Mouse (Mus musculus): Measurements from ENCODE around the gene Rap2c. TPM values are rescaled to one million over a fixed set of nuclear protein-coding genes. Genes with fewer than 3 reads are reported as not detected.

Gene Rap2c
- 21.5 and 25.6 TPM in 2 replicates for total RNA-seq (2017)

- ATAC-seq (replicated peaks in 1 of 2; ENCODE audit: insufficient read depth in 1 of 2, low FRiP score in 2 of 2, low TSS enrichment in 1 of 2, low read depth in 1 of 2, poor library complexity in 2 of 2, severe bottlenecking in 2 of 2), result peak; percentile 77 to 87
These were observed at the start of gene Rap2c for GRCm38 (mm10) chrX:51017851-51018785. Gene Rap2c, minus strand, starts transcription at chrX:51018018.

- no peak for ATAC-seq (replicated peaks in 1 of 2; ENCODE audit: insufficient read depth in 1 of 2, low FRiP score in 2 of 2, low TSS enrichment in 1 of 2, low read depth in 1 of 2, poor library complexity in 2 of 2, severe bottlenecking in 2 of 2)
These were observed 48.9 kb upstream of the Rap2c start for GRCm38 (mm10) chrX:51066539-51067286.

- ATAC-seq (replicated peaks in 1 of 2; ENCODE audit: insufficient read depth in 1 of 2, low FRiP score in 2 of 2, low TSS enrichment in 1 of 2, low read depth in 1 of 2, poor library complexity in 2 of 2, severe bottlenecking in 2 of 2), result peak; percentile 69 to 78; a peak in 2 of 4 replicates
These were observed 48.0 kb upstream of the Rap2c start for GRCm38 (mm10) chrX:51065773-51066172.

GRCm38 (mm10) chrX:51065158-51065664 is 47.4 kb upstream of the Rap2c start:
- ATAC-seq (replicated peaks in 1 of 2; ENCODE audit: insufficient read depth in 1 of 2, low FRiP score in 2 of 2, low TSS enrichment in 1 of 2, low read depth in 1 of 2, poor library complexity in 2 of 2, severe bottlenecking in 2 of 2), result peak in 1 of 2 experiments; percentile 42; a peak in 1 of 4 replicates

- ATAC-seq (replicated peaks in 1 of 2; ENCODE audit: insufficient read depth in 1 of 2, low FRiP score in 2 of 2, low TSS enrichment in 1 of 2, low read depth in 1 of 2, poor library complexity in 2 of 2, severe bottlenecking in 2 of 2), result no peak
These were observed 42.4 kb upstream of the Rap2c start for GRCm38 (mm10) chrX:51060220-51060619.

- no peak for ATAC-seq (replicated peaks in 1 of 2; ENCODE audit: insufficient read depth in 1 of 2, low FRiP score in 2 of 2, low TSS enrichment in 1 of 2, low read depth in 1 of 2, poor library complexity in 2 of 2, severe bottlenecking in 2 of 2)
These were observed 40.9 kb upstream of the Rap2c start for GRCm38 (mm10) chrX:51058741-51059140.

DNA sequence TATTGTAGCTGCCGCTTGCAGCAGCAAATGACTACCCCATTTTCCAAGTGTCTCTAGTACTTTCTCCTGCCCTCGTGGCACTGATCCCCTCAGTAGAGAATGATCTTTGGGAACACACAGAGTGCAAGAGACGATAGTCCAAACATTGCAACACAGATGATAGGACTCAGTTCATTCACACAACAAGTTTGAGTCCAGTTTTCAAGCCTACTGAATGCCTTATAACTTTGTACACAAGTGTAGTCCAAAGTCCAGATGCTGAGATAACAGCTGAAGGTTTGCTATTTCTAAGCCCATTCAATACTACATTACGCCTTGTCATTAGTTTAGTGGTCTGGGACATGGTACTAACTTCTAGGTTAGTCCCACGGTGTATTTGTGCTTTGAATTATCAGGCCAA is 40.5 kb upstream of the Rap2c start:
- no peak for ATAC-seq (replicated peaks in 1 of 2; ENCODE audit: insufficient read depth in 1 of 2, low FRiP score in 2 of 2, low TSS enrichment in 1 of 2, low read depth in 1 of 2, poor library complexity in 2 of 2, severe bottlenecking in 2 of 2)

GRCm38 (mm10) chrX:51051680-51052461 is 34.1 kb upstream of the Rap2c start:
- no peak for ATAC-seq (replicated peaks in 1 of 2; ENCODE audit: insufficient read depth in 1 of 2, low FRiP score in 2 of 2, low TSS enrichment in 1 of 2, low read depth in 1 of 2, poor library complexity in 2 of 2, severe bottlenecking in 2 of 2)

- no peak for ATAC-seq (replicated peaks in 1 of 2; ENCODE audit: insufficient read depth in 1 of 2, low FRiP score in 2 of 2, low TSS enrichment in 1 of 2, low read depth in 1 of 2, poor library complexity in 2 of 2, severe bottlenecking in 2 of 2)
These were observed 17.9 kb upstream of the Rap2c start for GRCm38 (mm10) chrX:51035678-51036209.

DNA sequence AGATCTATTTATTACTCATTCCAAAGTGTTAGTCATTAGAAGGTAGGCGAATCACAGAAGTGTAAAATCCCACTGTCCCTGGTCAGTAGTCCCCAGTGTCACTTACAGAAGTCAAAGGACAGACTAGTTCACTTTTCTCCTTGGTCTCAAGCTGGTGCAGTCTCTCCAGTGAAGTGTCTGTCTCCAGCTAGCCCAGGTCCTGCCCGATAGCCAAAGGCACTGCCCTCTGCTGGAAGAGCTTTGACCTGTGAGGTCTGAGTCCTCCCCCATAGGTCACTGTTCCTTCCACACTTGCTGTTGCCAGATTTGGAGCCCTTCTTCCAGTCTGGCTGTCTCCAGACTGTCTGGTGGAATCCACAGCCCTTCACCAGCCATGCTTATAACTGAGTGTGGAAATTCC is 2.1 kb upstream of the Rap2c start:
- peak; percentile 62 to 65 for ATAC-seq (replicated peaks in 1 of 2; ENCODE audit: insufficient read depth in 1 of 2, low FRiP score in 2 of 2, low TSS enrichment in 1 of 2, low read depth in 1 of 2, poor library complexity in 2 of 2, severe bottlenecking in 2 of 2)

DNA sequence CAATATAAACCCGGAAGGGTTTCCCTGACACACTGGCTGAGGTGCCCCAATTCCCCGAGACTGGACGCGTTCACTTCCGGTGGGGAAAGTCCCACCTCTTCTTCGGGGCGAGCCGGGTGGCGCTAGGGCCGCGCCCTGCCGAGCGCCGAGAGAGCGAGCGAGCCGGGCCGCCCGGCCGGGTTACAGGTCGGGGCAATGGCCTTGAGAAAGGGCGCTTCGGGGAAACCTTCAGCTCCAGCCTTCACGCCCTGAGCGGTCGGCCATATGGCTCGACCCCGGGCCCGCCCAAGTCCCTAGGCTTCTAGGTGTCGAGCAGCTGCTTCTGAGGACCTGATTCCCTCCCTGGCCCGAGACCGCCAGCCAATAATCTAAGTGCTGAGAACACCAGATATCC is 965 bp upstream of the Rap2c start:
- ATAC-seq (replicated peaks in 1 of 2; ENCODE audit: insufficient read depth in 1 of 2, low FRiP score in 2 of 2, low TSS enrichment in 1 of 2, low read depth in 1 of 2, poor library complexity in 2 of 2, severe bottlenecking in 2 of 2), result peak; percentile 59 to 84

GRCm38 (mm10) chrX:51016926-51017325 is 892 bp downstream of the Rap2c start:
- 0 out of 4 replicates have a peak, but pooled peaks have one; percentile 13 to 15 for ATAC-seq (replicated peaks in 1 of 2; ENCODE audit: insufficient read depth in 1 of 2, low FRiP score in 2 of 2, low TSS enrichment in 1 of 2, low read depth in 1 of 2, poor library complexity in 2 of 2, severe bottlenecking in 2 of 2)

DNA sequence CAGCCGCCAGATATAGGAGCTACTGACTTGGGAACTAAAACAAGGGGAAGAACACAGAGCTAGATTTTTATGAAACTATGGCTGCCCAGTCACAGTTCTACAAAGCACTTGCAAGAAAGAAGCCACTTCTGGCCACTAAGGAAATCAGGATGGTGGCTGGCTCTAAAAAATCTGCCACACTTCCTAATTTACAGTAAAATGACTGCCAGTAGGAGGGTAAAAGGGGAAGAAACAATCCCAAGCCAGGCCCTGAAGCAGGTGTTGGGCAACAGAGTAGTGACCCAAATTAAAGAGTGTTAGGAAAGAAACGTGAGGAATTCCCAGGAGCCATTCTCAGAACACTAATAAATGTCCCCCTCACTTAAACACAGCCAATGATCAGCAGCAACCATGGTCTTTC is 5.5 kb downstream of the Rap2c start:
- peak in 1 of 2 experiments; percentile 48; a peak in 2 of 4 replicates for ATAC-seq (replicated peaks in 1 of 2; ENCODE audit: insufficient read depth in 1 of 2, low FRiP score in 2 of 2, low TSS enrichment in 1 of 2, low read depth in 1 of 2, poor library complexity in 2 of 2, severe bottlenecking in 2 of 2)

DNA sequence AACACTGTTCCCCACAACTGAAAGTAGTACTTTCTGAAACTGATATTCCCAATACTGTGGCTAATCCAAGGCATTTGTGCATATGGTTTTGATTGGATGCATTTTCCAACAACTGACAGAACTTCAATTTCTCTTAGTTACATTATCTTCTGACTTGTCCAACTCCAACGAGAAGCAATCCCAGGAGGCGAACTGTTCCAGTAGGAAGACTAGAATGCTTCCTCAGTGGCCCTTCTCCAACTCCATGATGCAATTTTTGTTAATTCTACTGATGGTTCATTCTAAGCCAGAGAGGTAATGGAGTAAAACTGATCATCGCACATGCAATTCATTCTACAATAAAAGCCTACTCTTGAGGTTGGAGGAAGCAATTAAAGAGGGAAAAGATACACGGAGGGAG is 7.5 kb downstream of the Rap2c start:
- no peak for ATAC-seq (replicated peaks in 1 of 2; ENCODE audit: insufficient read depth in 1 of 2, low FRiP score in 2 of 2, low TSS enrichment in 1 of 2, low read depth in 1 of 2, poor library complexity in 2 of 2, severe bottlenecking in 2 of 2)

DNA sequence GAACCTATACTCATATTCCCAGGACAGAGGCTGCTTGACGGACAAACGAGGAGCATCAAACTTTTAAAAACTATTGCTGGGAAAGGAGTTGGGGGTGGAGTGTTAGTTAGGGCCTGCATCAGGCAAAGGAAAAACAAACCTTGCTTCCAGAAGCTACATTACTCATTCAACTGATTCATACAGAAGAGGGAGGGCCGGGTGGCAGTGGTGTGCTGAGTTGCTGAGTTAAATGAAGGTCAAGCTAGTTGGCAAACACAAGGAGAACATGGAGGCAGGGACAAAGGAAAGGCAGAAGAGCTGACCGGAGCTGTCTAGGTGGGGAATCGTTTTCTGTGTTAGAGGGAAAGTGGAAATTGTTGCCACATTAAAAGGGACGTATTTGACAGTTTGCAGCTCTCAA is 17.0 kb downstream of the Rap2c start:
- no peak for ATAC-seq (replicated peaks in 1 of 2; ENCODE audit: insufficient read depth in 1 of 2, low FRiP score in 2 of 2, low TSS enrichment in 1 of 2, low read depth in 1 of 2, poor library complexity in 2 of 2, severe bottlenecking in 2 of 2)

DNA sequence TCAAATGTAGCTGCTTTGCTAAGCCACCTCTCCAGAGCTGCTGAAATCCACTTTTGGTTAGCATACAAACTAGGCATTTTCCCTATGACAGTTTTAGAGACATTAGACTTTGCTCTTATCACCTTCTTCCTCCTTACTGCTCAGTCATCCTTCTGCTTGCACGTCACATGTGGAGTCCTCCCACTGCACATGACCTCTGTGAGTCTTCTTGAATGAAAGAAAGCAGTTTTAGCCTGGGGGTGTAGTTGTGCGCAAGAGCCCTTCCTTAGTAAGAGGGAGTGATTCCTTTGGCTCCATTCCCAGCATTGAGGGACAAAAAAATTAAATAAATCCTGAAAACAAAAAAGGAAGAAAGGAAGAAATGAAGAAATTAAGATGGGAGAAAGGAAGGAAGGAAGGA is 22.5 kb downstream of the Rap2c start:
- no peak for ATAC-seq (replicated peaks in 1 of 2; ENCODE audit: insufficient read depth in 1 of 2, low FRiP score in 2 of 2, low TSS enrichment in 1 of 2, low read depth in 1 of 2, poor library complexity in 2 of 2, severe bottlenecking in 2 of 2)

GRCm38 (mm10) chrX:50991324-50991723 is 26.5 kb downstream of the Rap2c start:
- ATAC-seq (replicated peaks in 1 of 2; ENCODE audit: insufficient read depth in 1 of 2, low FRiP score in 2 of 2, low TSS enrichment in 1 of 2, low read depth in 1 of 2, poor library complexity in 2 of 2, severe bottlenecking in 2 of 2), result no peak
